Mouse (Mus musculus): Measurements from ENCODE around the gene Srebf1. TPM values are rescaled to one million over a fixed set of nuclear protein-coding genes. Genes with fewer than 3 reads are reported as not detected.

Srebf1 gene
- polyA plus RNA-seq, 1 experiment from 2014 or later: 78.7 TPM

GRCm38 (mm10) chr11:60197998-60198619 lies 24.3 kb downstream of the Srebf1 start:
- Histone ChIP-seq H3K36me3 (ENCODE audit: control insufficient read depth, insufficient read depth, low read length) (peaks cover 64% of the 10 kb centered on the region), H3K4me1 (replicated peaks; ENCODE audit: control insufficient read depth, insufficient read depth, low read length) (no peaks in the 10 kb centered on the region; the same call in 1 of the 2 replicates), H3K4me2 (no peak overlapping the region), H3K27ac (ENCODE audit: low read depth, low read length) (no peak overlapping the region), H3K27me3 (replicated peaks; ENCODE audit: control insufficient read depth, insufficient read depth, low read length) (no peaks in the 10 kb centered on the region), H3K9ac (ENCODE audit: low read depth, low read length) (no peak overlapping the region), H3K4me3 (ENCODE audit: low read depth, low read length) (no peak overlapping the region), H3K9me3 (ENCODE audit: control insufficient read depth, low read length) (no peaks in the 10 kb centered on the region)
- WGBS: 84% methylated on average over 24 of the region's 24 CpGs
- ATAC-seq (replicated peaks; ENCODE audit: low FRiP score): no peak
- no peak for DNase-seq (ENCODE audit: low spot score)

GRCm38 (mm10) chr11:60196344-60196743 lies 26.0 kb downstream of the Srebf1 start:
- Histone ChIP-seq H3K4me2 (no peak overlapping the region), H3K9ac (ENCODE audit: low read depth, low read length) (no peak overlapping the region), H3K27me3 (replicated peaks; ENCODE audit: control insufficient read depth, insufficient read depth, low read length) (no peaks in the 10 kb centered on the region), H3K4me3 (ENCODE audit: low read depth, low read length) (no peak overlapping the region), H3K27ac (ENCODE audit: low read depth, low read length) (no peak overlapping the region), H3K9me3 (ENCODE audit: control insufficient read depth, low read length) (no peaks in the 10 kb centered on the region), H3K4me1 (replicated peaks; ENCODE audit: control insufficient read depth, insufficient read depth, low read length) (peaks cover 4% of the 10 kb centered on the region; the same call in 1 of the 2 replicates), H3K36me3 (ENCODE audit: control insufficient read depth, insufficient read depth, low read length) (peaks cover 48% of the 10 kb centered on the region)
- WGBS: 77% methylated on average over 5 of the region's 5 CpGs
- DNase-seq (ENCODE audit: low spot score): no peak
- no peak for ATAC-seq (replicated peaks; ENCODE audit: low FRiP score)

- H3K27me3 ChIP-seq (replicated peaks; ENCODE audit: control insufficient read depth, insufficient read depth, low read length): no peaks in the 10 kb centered on the region
- H3K4me3 ChIP-seq (ENCODE audit: low read depth, low read length): no peak overlapping the region
- ATAC-seq (replicated peaks; ENCODE audit: low FRiP score): no peak
- peaks cover 47% of the 10 kb centered on the region for H3K36me3 ChIP-seq (ENCODE audit: control insufficient read depth, insufficient read depth, low read length)
- DNase-seq (ENCODE audit: low spot score): no peak
- no peak overlapping the region for H3K9ac ChIP-seq (ENCODE audit: low read depth, low read length)
- no peak overlapping the region for H3K4me2 ChIP-seq
- H3K9me3 ChIP-seq (ENCODE audit: control insufficient read depth, low read length): no peaks in the 10 kb centered on the region
- peaks cover 4% of the 10 kb centered on the region; the same call in 1 of the 2 replicates for H3K4me1 ChIP-seq (replicated peaks; ENCODE audit: control insufficient read depth, insufficient read depth, low read length)
- no peak overlapping the region for H3K27ac ChIP-seq (ENCODE audit: low read depth, low read length)
These were observed 27.3 kb downstream of the Srebf1 start for GRCm38 (mm10) chr11:60195108-60195507.

GRCm38 (mm10) chr11:60193556-60193955 lies 28.8 kb downstream of the Srebf1 start:
- Histone ChIP-seq H3K4me2 (no peak overlapping the region), H3K9ac (ENCODE audit: low read depth, low read length) (no peak overlapping the region), H3K4me3 (ENCODE audit: low read depth, low read length) (no peak overlapping the region), H3K27ac (ENCODE audit: low read depth, low read length) (no peak overlapping the region), H3K4me1 (replicated peaks; ENCODE audit: control insufficient read depth, insufficient read depth, low read length) (peaks cover 4% of the 10 kb centered on the region; the same call in 1 of the 2 replicates), H3K36me3 (ENCODE audit: control insufficient read depth, insufficient read depth, low read length) (peaks cover 54% of the 10 kb centered on the region), H3K9me3 (ENCODE audit: control insufficient read depth, low read length) (no peaks in the 10 kb centered on the region), H3K27me3 (replicated peaks; ENCODE audit: control insufficient read depth, insufficient read depth, low read length) (no peaks in the 10 kb centered on the region)
- ATAC-seq (replicated peaks; ENCODE audit: low FRiP score) (no peak), DNase-seq (ENCODE audit: low spot score) (no peak)
- 83% methylated on average over 4 of the region's 4 CpGs for WGBS

- DNase-seq (ENCODE audit: low spot score) (no peak), ATAC-seq (replicated peaks; ENCODE audit: low FRiP score) (no peak)
- Histone ChIP-seq H3K4me1 (replicated peaks; ENCODE audit: control insufficient read depth, insufficient read depth, low read length) (peaks cover 4% of the 10 kb centered on the region; the same call in 1 of the 2 replicates), H3K27me3 (replicated peaks; ENCODE audit: control insufficient read depth, insufficient read depth, low read length) (no peaks in the 10 kb centered on the region), H3K4me2 (no peak overlapping the region), H3K36me3 (ENCODE audit: control insufficient read depth, insufficient read depth, low read length) (peaks cover 58% of the 10 kb centered on the region), H3K9ac (ENCODE audit: low read depth, low read length) (no peak overlapping the region), H3K4me3 (ENCODE audit: low read depth, low read length) (no peak overlapping the region), H3K9me3 (ENCODE audit: control insufficient read depth, low read length) (no peaks in the 10 kb centered on the region), H3K27ac (ENCODE audit: low read depth, low read length) (no peak overlapping the region)
- WGBS: 63% methylated on average over 6 of the region's 6 CpGs
These were observed 29.8 kb downstream of the Srebf1 start for GRCm38 (mm10) chr11:60192534-60192933.

- Histone ChIP-seq H3K36me3 (ENCODE audit: control insufficient read depth, insufficient read depth, low read length) (peaks cover 73% of the 10 kb centered on the region), H3K4me2 (no peak overlapping the region), H3K27me3 (replicated peaks; ENCODE audit: control insufficient read depth, insufficient read depth, low read length) (no peaks in the 10 kb centered on the region), H3K9me3 (ENCODE audit: control insufficient read depth, low read length) (no peaks in the 10 kb centered on the region), H3K9ac (ENCODE audit: low read depth, low read length) (no peak overlapping the region), H3K27ac (ENCODE audit: low read depth, low read length) (no peak overlapping the region), H3K4me3 (ENCODE audit: low read depth, low read length) (no peak overlapping the region), H3K4me1 (replicated peaks; ENCODE audit: control insufficient read depth, insufficient read depth, low read length) (peaks cover 9% of the 10 kb centered on the region)
- ATAC-seq (replicated peaks; ENCODE audit: low FRiP score) (no peak), DNase-seq (ENCODE audit: low spot score) (no peak)
- 94% methylated on average over 17 of the region's 17 CpGs for whole genome bisulfite sequencing
These were observed 32.2 kb downstream of the Srebf1 start for GRCm38 (mm10) chr11:60190055-60190641.

- Histone ChIP-seq H3K27ac (ENCODE audit: low read depth, low read length) (no peak overlapping the region), H3K27me3 (replicated peaks; ENCODE audit: control insufficient read depth, insufficient read depth, low read length) (no peaks in the 10 kb centered on the region)
- ATAC-seq (replicated peaks; ENCODE audit: low FRiP score): no peak
These were observed 32.8 kb downstream of the Srebf1 start for GRCm38 (mm10) chr11:60189501-60190040.

GRCm38 (mm10) chr11:60188275-60188853 lies 34.0 kb downstream of the Srebf1 start:
- H3K4me2 ChIP-seq: no peak overlapping the region
- H3K9ac ChIP-seq (ENCODE audit: low read depth, low read length): no peak overlapping the region
- DNase-seq (ENCODE audit: low spot score) (no peak), ATAC-seq (replicated peaks; ENCODE audit: low FRiP score) (no peak)
- no peaks in the 10 kb centered on the region for H3K9me3 ChIP-seq (ENCODE audit: control insufficient read depth, low read length)
- peaks cover 26% of the 10 kb centered on the region for H3K4me1 ChIP-seq (replicated peaks; ENCODE audit: control insufficient read depth, insufficient read depth, low read length)
- no peaks in the 10 kb centered on the region for H3K27me3 ChIP-seq (replicated peaks; ENCODE audit: control insufficient read depth, insufficient read depth, low read length)
- H3K27ac ChIP-seq (ENCODE audit: low read depth, low read length): no peak overlapping the region
- 90% methylated on average over 25 of the region's 25 CpGs for WGBS
- H3K36me3 ChIP-seq (ENCODE audit: control insufficient read depth, insufficient read depth, low read length): peaks cover 58% of the 10 kb centered on the region
- H3K4me3 ChIP-seq (ENCODE audit: low read depth, low read length): no peak overlapping the region

More at GRCm38 (mm10) chr11:60189501-60190040, 32.8 kb downstream of the Srebf1 start:
- no peak overlapping the region for H3K4me3 ChIP-seq (ENCODE audit: low read depth, low read length)
- no peak for DNase-seq (ENCODE audit: low spot score)
- 87% methylated on average over 21 of the region's 21 CpGs for WGBS
- H3K4me2 ChIP-seq: no peak overlapping the region
- H3K9ac ChIP-seq (ENCODE audit: low read depth, low read length): no peak overlapping the region
- peaks cover 68% of the 10 kb centered on the region for H3K36me3 ChIP-seq (ENCODE audit: control insufficient read depth, insufficient read depth, low read length)
- H3K4me1 ChIP-seq (replicated peaks; ENCODE audit: control insufficient read depth, insufficient read depth, low read length): peaks cover 15% of the 10 kb centered on the region
- H3K9me3 ChIP-seq (ENCODE audit: control insufficient read depth, low read length): no peaks in the 10 kb centered on the region

Measured in liver, embryonic 11.5 days (tissue).